Mouse (Mus musculus) adrenal gland, postnatal 14 days (tissue): Measurements from ENCODE around the gene Nol10. TPM values are rescaled to one million over a fixed set of nuclear protein-coding genes. Genes with fewer than 3 reads are reported as not detected.

Experiments used
- DNase-seq: peaks from one replicate; pipeline ENCODE4 v3.0.0; 2021; ENCODE audit warnings: mixed read lengths
- total RNA-seq: library from RNA; stranded (reverse); gene quantifications from 2 replicates; pipeline ENCODE4 v1.2.3, GENCODE M21; 2021

Gene Nol10
- total RNA-seq, 1 experiment from 2014 or later = 15.2 TPM

GRCm38 (mm10) chr12:17408312-17408711, 60.1 kb downstream of the Nol10 start:
- no peak for DNase-seq

- DNase-seq = no peak
Measured at GRCm38 (mm10) chr12:17411242-17411641, 63.0 kb downstream of the Nol10 start.

GRCm38 (mm10) chr12:17411797-17412526, 63.7 kb downstream of the Nol10 start:
- peak; percentile 14 for DNase-seq

GRCm38 (mm10) chr12:17414734-17415133, 66.5 kb downstream of the Nol10 start:
- DNase-seq = no peak

- no peak for DNase-seq
Measured at GRCm38 (mm10) chr12:17420168-17420810, 72.0 kb downstream of the Nol10 start.

- DNase-seq = no peak
Measured at GRCm38 (mm10) chr12:17425254-17426169, 77.3 kb downstream of the Nol10 start.

- DNase-seq = no peak
Measured at GRCm38 (mm10) chr12:17426735-17427134, 78.5 kb downstream of the Nol10 start.

- no peak for DNase-seq
Measured at GRCm38 (mm10) chr12:17430578-17430977, 82.3 kb downstream of the Nol10 start.

- no peak for DNase-seq
Measured at GRCm38 (mm10) chr12:17431166-17431565, 82.9 kb downstream of the Nol10 start.

GRCm38 (mm10) chr12:17431812-17432332, 83.6 kb downstream of the Nol10 start:
- no peak for DNase-seq

- no peak for DNase-seq
Measured at GRCm38 (mm10) chr12:17433712-17434111, 85.5 kb downstream of the Nol10 start.

GRCm38 (mm10) chr12:17436471-17436870, 88.2 kb downstream of the Nol10 start:
- DNase-seq = no peak

GRCm38 (mm10) chr12:17440251-17440651, 92.0 kb downstream of the Nol10 start:
- DNase-seq = peak; percentile 59

GRCm38 (mm10) chr12:17441495-17441894, 93.2 kb downstream of the Nol10 start:
- peak; percentile 77 for DNase-seq

GRCm38 (mm10) chr12:17444406-17444805, 96.1 kb downstream of the Nol10 start:
- DNase-seq = peak; percentile 47

- peak; percentile 49 for DNase-seq
Measured at GRCm38 (mm10) chr12:17445251-17445650, 97.0 kb downstream of the Nol10 start.

- no peak for DNase-seq
Measured at GRCm38 (mm10) chr12:17448781-17449180, 100.5 kb downstream of the Nol10 start.

GRCm38 (mm10) chr12:17449661-17450091, 101.4 kb downstream of the Nol10 start:
- DNase-seq = no peak

GRCm38 (mm10) chr12:17450503-17450902, 102.2 kb downstream of the Nol10 start:
- no peak for DNase-seq

GRCm38 (mm10) chr12:17450908-17451307, 102.7 kb downstream of the Nol10 start:
- DNase-seq = no peak

- peak; percentile 41 for DNase-seq
Measured at GRCm38 (mm10) chr12:17452273-17452672, 104.0 kb downstream of the Nol10 start.

- no peak for DNase-seq
Measured at GRCm38 (mm10) chr12:17453918-17454317, 105.7 kb downstream of the Nol10 start.
